ENCODE assay signal across 32 mouse cellular contexts in genomic region chr15:100654271-100654670, GRCm38 (mm10). TPM values are rescaled to one million over a fixed set of nuclear protein-coding genes. Genes with fewer than 3 reads are reported as not detected.
"Had no signal": no experiment of that assay in that cellular context is flagged by ENCODE, and none has a peak within 500 bp of the region (broad histone marks: within the 10 kb centered on the region; RNA-seq: fewer than 3 reads in every experiment).

No protein-coding gene starts in this region.

- ATAC-seq: liver, embryonic 12.5 days; lung, postnatal 0 days; midbrain, embryonic 13.5 days; midbrain, embryonic 15.5 days; midbrain, embryonic 16.5 days had no signal

- H3K4me1 ChIP-seq: limb, embryonic 12.5 days; limb, embryonic 13.5 days; limb, embryonic 15.5 days; liver, embryonic 15.5 days; lung, embryonic 15.5 days; midbrain, embryonic 10.5 days; midbrain, embryonic 12.5 days; midbrain, embryonic 13.5 days; midbrain, embryonic 15.5 days; neural tube, embryonic 12.5 days; neural tube, embryonic 13.5 days had no signal

- H3K9me3 ChIP-seq: limb, embryonic 10.5 days; limb, embryonic 12.5 days; limb, embryonic 13.5 days; limb, embryonic 15.5 days; liver, embryonic 12.5 days; liver, embryonic 13.5 days; liver, embryonic 15.5 days; lung, embryonic 15.5 days; megakaryocyte, embryonic 14.5 days; midbrain, embryonic 10.5 days; midbrain, embryonic 12.5 days; midbrain, embryonic 13.5 days; midbrain, embryonic 15.5 days; neural tube, embryonic 12.5 days; neural tube, embryonic 13.5 days had no signal

- H3K36me3 ChIP-seq: limb, embryonic 10.5 days; limb, embryonic 12.5 days; limb, embryonic 13.5 days; limb, embryonic 15.5 days; lung, embryonic 15.5 days; midbrain, embryonic 10.5 days; midbrain, embryonic 12.5 days; midbrain, embryonic 13.5 days; midbrain, embryonic 15.5 days; neural tube, embryonic 12.5 days; neural tube, embryonic 13.5 days had no signal

- H3K4me2 ChIP-seq: limb, embryonic 12.5 days; limb, embryonic 13.5 days; limb, embryonic 15.5 days; liver, embryonic 11.5 days; liver, embryonic 12.5 days; liver, embryonic 13.5 days; liver, embryonic 15.5 days; lung, embryonic 14.5 days; lung, embryonic 15.5 days; midbrain, embryonic 11.5 days; midbrain, embryonic 12.5 days; midbrain, embryonic 13.5 days; midbrain, embryonic 15.5 days; neural tube, embryonic 12.5 days; neural tube, embryonic 13.5 days had no signal

- H3K27me3 ChIP-seq: limb, embryonic 12.5 days; limb, embryonic 13.5 days; limb, embryonic 15.5 days; liver, embryonic 12.5 days; liver, embryonic 13.5 days; liver, embryonic 15.5 days; lung, embryonic 15.5 days; megakaryocyte, embryonic 14.5 days; midbrain, embryonic 12.5 days; midbrain, embryonic 13.5 days; midbrain, embryonic 15.5 days; neural tube, embryonic 12.5 days; neural tube, embryonic 13.5 days had no signal

- H3K27ac ChIP-seq: limb, embryonic 10.5 days; limb, embryonic 12.5 days; limb, embryonic 13.5 days; limb, embryonic 15.5 days; liver, embryonic 12.5 days; liver, embryonic 13.5 days; liver, embryonic 14.5 days; liver, embryonic 15.5 days; lung, embryonic 15.5 days; macrophage; midbrain, embryonic 10.5 days; midbrain, embryonic 12.5 days; midbrain, embryonic 13.5 days; midbrain, embryonic 15.5 days; neural tube, embryonic 12.5 days; neural tube, embryonic 13.5 days had no signal

- H3K4me3 ChIP-seq: limb, embryonic 10.5 days; limb, embryonic 12.5 days; limb, embryonic 13.5 days; limb, embryonic 15.5 days; liver, embryonic 12.5 days; liver, embryonic 13.5 days; liver, embryonic 15.5 days; lung, embryonic 15.5 days; megakaryocyte, embryonic 14.5 days; midbrain, embryonic 10.5 days; midbrain, embryonic 12.5 days; midbrain, embryonic 13.5 days; midbrain, embryonic 15.5 days; myocyte; neural tube, embryonic 12.5 days; neural tube, embryonic 13.5 days had no signal

- H3K9ac ChIP-seq: limb, embryonic 12.5 days; limb, embryonic 13.5 days; limb, embryonic 15.5 days; liver, embryonic 12.5 days; liver, embryonic 13.5 days; liver, embryonic 14.5 days; liver, embryonic 15.5 days; lung, embryonic 14.5 days; lung, embryonic 15.5 days; midbrain, embryonic 12.5 days; midbrain, embryonic 13.5 days; midbrain, embryonic 15.5 days; neural tube, embryonic 12.5 days; neural tube, embryonic 13.5 days had no signal

- DNase-seq: left cerebral cortex, postnatal 4 days; liver; liver, embryonic 13.5 days; lung, adult 18-20 months; lung, adult 2 months; lung, embryonic 14.5 days; lung, postnatal 10 days; lung, postnatal 14 days; lung, postnatal 36 days; lung, postnatal 4 days; midbrain, embryonic 14.5 days had no signal

RNA-seq across cellular contexts. Expression of gene Bin2, which starts 15.1 kb away (rescaled TPM):
- polyA plus RNA-seq: myocyte had no signal
